Mouse (Mus musculus) layer of hippocampus, adult 2 months (tissue): Measurements from ENCODE around the gene Mdh1. TPM values are rescaled to one million over a fixed set of nuclear protein-coding genes. Genes with fewer than 3 reads are reported as not detected.
"Not testable (repeated sequence)": the region's sequence is repeated elsewhere in the genome, so short reads cannot be mapped to it uniquely, and the experiment has no call there.

ENCODE experiments used
- DNase-seq, 2 experiments: peaks; one replicate each; pipeline ENCODE4 v3.0.0; 2022; ENCODE audit warnings: low spot score in 2 of 2
- H3K27ac ChIP-seq: fragments of 200-600 bp; 2 replicates; pipeline ENCODE4 v1.8.1; 2022
- H3K4me3 ChIP-seq: fragments of 200-600 bp; 2 replicates; pipeline ENCODE4 v1.8.1; 2022; ENCODE audit warnings: mild to moderate bottlenecking
- CTCF ChIP-seq: fragments of 200-600 bp; conservative IDR thresholded peaks from 2 replicates; pipeline ENCODE4 v1.8.1; 2022; ENCODE audit warnings: antibody characterized with exemption, mild to moderate bottlenecking, moderate library complexity
- microRNA-seq, 2 experiments: library from miRNA; unstranded; fragments of <30 nt; microRNA quantifications; one replicate each; pipeline ENCODE4 v1.2.0; 2021
- total RNA-seq, 2 experiments: library from RNA; stranded (reverse); gene quantifications; 2 replicates each; pipeline ENCODE4 v1.2.3; 2021

The Mdh1 gene
- total RNA-seq, 2 experiments from 2014 or later = 667 to 677 TPM

- no peak overlapping the region for H3K4me3 ChIP-seq
- no peak overlapping the region for H3K27ac ChIP-seq
- DNase-seq = no peak
- TF ChIP-seq CTCF = no peak
Observed at GRCm38 (mm10) chr11:21540072-21540471, 32.1 kb downstream of the Mdh1 start.

- not testable (repeated sequence) for DNase-seq, H3K27ac ChIP-seq, H3K4me3 ChIP-seq
Observed at GRCm38 (mm10) chr11:21530856-21531255, 41.3 kb downstream of the Mdh1 start.

- Histone ChIP-seq H3K27ac (no peak overlapping the region), H3K4me3 (no peak overlapping the region)
- no peak for DNase-seq
- no peak for TF ChIP-seq CTCF
Observed at GRCm38 (mm10) chr11:21528676-21529394, 43.3 kb downstream of the Mdh1 start.

GRCm38 (mm10) chr11:21517726-21518125, 54.4 kb downstream of the Mdh1 start:
- no peak for TF ChIP-seq CTCF
- Histone ChIP-seq H3K27ac (no peak overlapping the region), H3K4me3 (no peak overlapping the region)
- no peak for DNase-seq

- H3K27ac ChIP-seq, H3K4me3 ChIP-seq, DNase-seq: not testable (repeated sequence)
Observed at GRCm38 (mm10) chr11:21516396-21516795, 55.8 kb downstream of the Mdh1 start.

- DNase-seq, H3K27ac ChIP-seq, H3K4me3 ChIP-seq: not testable (repeated sequence)
Observed at GRCm38 (mm10) chr11:21510577-21510976, 61.6 kb downstream of the Mdh1 start.

- DNase-seq, H3K27ac ChIP-seq, H3K4me3 ChIP-seq: not testable (repeated sequence)
Observed at GRCm38 (mm10) chr11:21508713-21509112, 63.5 kb downstream of the Mdh1 start.

GRCm38 (mm10) chr11:21507073-21507472, 65.1 kb downstream of the Mdh1 start:
- H3K27ac ChIP-seq, H3K4me3 ChIP-seq, DNase-seq: not testable (repeated sequence)

Small RNA genes lying within 50 kb of the gene (microRNA-seq; reads per million reads assigned to microRNA genes)
- 0 reads per million in 2 experiments for gene Gm22990

Other genes starting within 250 kb of the Mdh1 start
- 10 to 100 TPM; 74.0 to 81.0 TPM for gene Ugp2, start 201.2 kb downstream of the Mdh1 start, total RNA-seq
- gene Wdpcp, start 132 bp downstream of the Mdh1 start, total RNA-seq = 10 to 100 TPM; 10.5 to 13.0 TPM